9 mouse cellular contexts compared by ENCODE assay signal in genomic region chr6:124993876-124994275, GRCm38 (mm10). TPM values are rescaled to one million over a fixed set of nuclear protein-coding genes. Genes with fewer than 3 reads are reported as not detected.
DNase-seq lines count a peak whose midpoint lies in the region; ATAC-seq and TF ChIP-seq lines count a peak whose summit lies in the region.
"Had no signal": no experiment of that assay in that cellular context is flagged by ENCODE, and none has a peak within 500 bp of the region (broad histone marks: within the 10 kb centered on the region; RNA-seq: fewer than 3 reads in every experiment).

No protein-coding gene starts in this region.

- TF ChIP-seq POLR2A in myocyte (IDR thresholded peaks at IDR 0.05; ENCODE audit: insufficient read length, low read depth), result no peak
- no peak for TF ChIP-seq POLR2A in lung, adult 2 months (IDR thresholded peaks at IDR 0.05; ENCODE audit: borderline replicate concordance, extremely low read depth, low read depth, low read length)

- no peak overlapping the region for H3ac ChIP-seq in myocyte (ENCODE audit: control insufficient read depth, insufficient read length)

- peak overlapping the region; percentile 12; the same call in 1 of the 2 replicates for H3K4me3 ChIP-seq in forebrain, postnatal 0 days (ENCODE audit: low read depth, low read length)
- H3K4me3 ChIP-seq in myocyte, result no peak overlapping the region
- H3K4me3 ChIP-seq in lung, adult 2 months (replicated peaks; ENCODE audit: extremely low read depth, low read depth, low read length), result no peak overlapping the region

- peak; percentile 56 for TF ChIP-seq CTCF in forebrain, postnatal 0 days (IDR thresholded peaks at IDR 0.05; ENCODE audit: low read depth)
- TF ChIP-seq CTCF in lung, adult 2 months (IDR thresholded peaks at IDR 0.05; ENCODE audit: insufficient read depth, low read length), result no peak

- no peaks in the 10 kb centered on the region for H3K36me3 ChIP-seq in forebrain, postnatal 0 days (ENCODE audit: insufficient read depth)
- H3K36me3 ChIP-seq in myocyte (ENCODE audit: control insufficient read depth, insufficient read depth), result no peaks in the 10 kb centered on the region

- no peaks in the 10 kb centered on the region for H3K9me3 ChIP-seq in forebrain, postnatal 0 days (ENCODE audit: low read length)

- H3K27ac ChIP-seq in forebrain, postnatal 0 days (ENCODE audit: low read depth, low read length), result no peak overlapping the region

- ATAC-seq in forebrain, postnatal 0 days, result no peak

- H3K79me2 ChIP-seq in myocyte (ENCODE audit: control insufficient read depth, insufficient read depth), result no peaks in the 10 kb centered on the region

- H3K27me3 ChIP-seq in forebrain, postnatal 0 days (ENCODE audit: insufficient read depth, low read length), result no peaks in the 10 kb centered on the region
- peaks cover 9% of the 10 kb centered on the region for H3K27me3 ChIP-seq in myocyte (ENCODE audit: control insufficient read depth, insufficient read depth, insufficient read length)

- no peak overlapping the region for H3K9ac ChIP-seq in forebrain, postnatal 0 days

- H3K4me1 ChIP-seq in forebrain, postnatal 0 days (ENCODE audit: insufficient read depth), result peaks cover 9% of the 10 kb centered on the region
- peaks cover 7% of the 10 kb centered on the region for H3K4me1 ChIP-seq in lung, adult 2 months (ENCODE audit: control insufficient read depth, insufficient read depth, low read length)

- 13% methylated on average over 11 of the region's 11 CpGs for WGBS in forebrain, postnatal 0 days
- WGBS in lung, adult 2 months, result 18% methylated on average over 11 of the region's 11 CpGs

- peak; percentile 29 for DNase-seq in layer of hippocampus, adult 11-12 months (ENCODE audit: low spot score)
- no peak for DNase-seq in layer of hippocampus, postnatal 36 days
- peak; percentile 32 for DNase-seq in adrenal gland, postnatal 25 days
- DNase-seq in forebrain, postnatal 0 days, result no peak
- no peak for DNase-seq in urinary bladder, postnatal 4 days (ENCODE audit: low spot score in 2 of 2)
- no peak for DNase-seq in cerebellum, postnatal 4 days (ENCODE audit: low spot score in 2 of 2)
- no peak for DNase-seq in lung, adult 2 months

- H3K4me2 ChIP-seq in forebrain, postnatal 0 days (ENCODE audit: low read depth), result peak overlapping the region; percentile 29
- no peak overlapping the region for H3K4me2 ChIP-seq in myocyte (ENCODE audit: low read depth)

TF ChIP-seq in myocyte, 11 proteins besides CTCF, POLR2A, EP300 and RAD21:
- no peak for TF ChIP-seq E2F4 (IDR thresholded peaks at IDR 0.05; ENCODE audit: insufficient read depth)
- peak in 2 of 3 experiments; percentile 15 to 53 for TF ChIP-seq MYOG (IDR thresholded peaks at IDR 0.05; ENCODE audit: control insufficient read depth in 1 of 3, insufficient read depth in 1 of 3, insufficient read length in 2 of 3, low read depth in 2 of 3)
- peak; percentile 63 to 75 (median 68) for TF ChIP-seq MYOD1 (IDR thresholded peaks at IDR 0.05; ENCODE audit: control insufficient read depth in 1 of 3, insufficient read length in 2 of 3, low read depth in 2 of 3)

RNA-seq across cellular contexts. Expression of gene Pianp, which starts 2.6 kb away (rescaled TPM):
- total RNA-seq in layer of hippocampus, postnatal 36 days (2021), result 100 to 1,000 TPM; 163 to 173 TPM
- total RNA-seq in adrenal gland, postnatal 25 days (2021), result 1.2 and 2.1 TPM in 2 replicates
- 12.2 and 18.3 TPM in 2 replicates for total RNA-seq in forebrain, postnatal 0 days (2014; rRNA removed)
- polyA plus RNA-seq in forebrain, postnatal 0 days (2015; fragmentation: Nextera tagmentation; extraction: Ambion mirVana), result 53.8 and 68.9 TPM in 2 replicates
- polyA plus RNA-seq in myocyte (2012; fragmentation: generic; extraction: Trizol), result 1.1 TPM
- 1.4 and 2.2 TPM in 2 replicates for polyA plus RNA-seq in lung, adult 2 months (2012; rRNA removed)
- total RNA-seq: hematopoietic stem cell, adult 5-6 weeks had no signal

RNA-seq across cellular contexts. Expression of gene Zfp384, which starts 15.1 kb away (rescaled TPM):
- total RNA-seq in layer of hippocampus, postnatal 36 days (2021), result 10 to 100 TPM; 43.9 to 48.9 TPM
- total RNA-seq in adrenal gland, postnatal 25 days (2021), result 59.6 and 61.3 TPM in 2 replicates
- total RNA-seq in forebrain, postnatal 0 days (2014; rRNA removed), result 24.7 and 34.5 TPM in 2 replicates
- polyA plus RNA-seq in forebrain, postnatal 0 days (2015; fragmentation: Nextera tagmentation; extraction: Ambion mirVana), result 7.2 and 8.4 TPM in 2 replicates
- polyA plus RNA-seq in myocyte (2012; fragmentation: generic; extraction: Trizol), result 20.8 TPM
- 44.8 and 48.4 TPM in 2 replicates for polyA plus RNA-seq in lung, adult 2 months (2012; rRNA removed)

RNA-seq across cellular contexts. Expression of gene Cops7a, which starts 28.5 kb away (rescaled TPM):
- 100 to 1,000 TPM; 149 TPM for total RNA-seq in layer of hippocampus, postnatal 36 days (2021)
- 172 and 177 TPM in 2 replicates for total RNA-seq in adrenal gland, postnatal 25 days (2021)
- 82.4 and 117 TPM in 2 replicates for total RNA-seq in forebrain, postnatal 0 days (2014; rRNA removed)
- 87.8 and 93.0 TPM in 2 replicates for polyA plus RNA-seq in forebrain, postnatal 0 days (2015; fragmentation: Nextera tagmentation; extraction: Ambion mirVana)
- 142 TPM for polyA plus RNA-seq in myocyte (2012; fragmentation: generic; extraction: Trizol)
- 178 and 213 TPM in 2 replicates for polyA plus RNA-seq in lung, adult 2 months (2012; rRNA removed)

RNA-seq across cellular contexts. Expression of gene Ing4, which starts 45.7 kb away (rescaled TPM):
- total RNA-seq in layer of hippocampus, postnatal 36 days (2021), result 10 to 100 TPM; 56.9 to 65.7 TPM
- 82.3 and 102 TPM in 2 replicates for total RNA-seq in adrenal gland, postnatal 25 days (2021)
- total RNA-seq in forebrain, postnatal 0 days (2014; rRNA removed), result 83.4 and 103 TPM in 2 replicates
- 102 and 111 TPM in 2 replicates for polyA plus RNA-seq in forebrain, postnatal 0 days (2015; fragmentation: Nextera tagmentation; extraction: Ambion mirVana)
- polyA plus RNA-seq in myocyte (2012; fragmentation: generic; extraction: Trizol), result 31.2 TPM
- polyA plus RNA-seq in lung, adult 2 months (2012; rRNA removed), result 30.3 and 50.5 TPM in 2 replicates

RNA-seq across cellular contexts. Expression of gene Acrbp, which starts 55.6 kb away (rescaled TPM):
- total RNA-seq in layer of hippocampus, postnatal 36 days (2021), result 10 to 100 TPM; 13.4 to 17.8 TPM
- 10.4 and 11.7 TPM in 2 replicates for total RNA-seq in adrenal gland, postnatal 25 days (2021)
- total RNA-seq in forebrain, postnatal 0 days (2014; rRNA removed), result 11.3 and 12.2 TPM in 2 replicates
- polyA plus RNA-seq in forebrain, postnatal 0 days (2015; fragmentation: Nextera tagmentation; extraction: Ambion mirVana), result 11.4 and 13.8 TPM in 2 replicates
- 1.4 TPM for polyA plus RNA-seq in myocyte (2012; fragmentation: generic; extraction: Trizol)
- polyA plus RNA-seq in lung, adult 2 months (2012; rRNA removed), result 23.7 TPM in 2 replicates

Comparison
In these comparisons a context has a peak if more than half of its experiments do, and no peak if none do; other contexts are left out.
1. DNase-seq: peak in layer of hippocampus, adult 11-12 months (single experiment) and adrenal gland, postnatal 25 days (single experiment); none in layer of hippocampus, postnatal 36 days (0 of 2), forebrain, postnatal 0 days (single experiment), urinary bladder, postnatal 4 days (0 of 2), cerebellum, postnatal 4 days (0 of 2) and lung, adult 2 months (single experiment).